Mouse (Mus musculus) cerebellum, postnatal 4 days (tissue): ENCODE results near the gene Slc9a4.
"Not testable (repeated sequence)": the region's sequence is repeated elsewhere in the genome, so short reads cannot be mapped to it uniquely, and the experiment has no call there.

Source experiments
- DNase-seq, 2 experiments: peaks; one replicate each; pipeline ENCODE4 v3.0.0; 2022; ENCODE audit warnings: low spot score in 2 of 2, mixed read lengths in 1 of 2

The Slc9a4 gene

GRCm38 (mm10) chr1:40650803-40651497 is 71.1 kb downstream of the Slc9a4 start:
- DNase-seq: no peak

- no peak for DNase-seq
Measured at GRCm38 (mm10) chr1:40657035-40657434, 77.2 kb downstream of the Slc9a4 start.

GRCm38 (mm10) chr1:40657978-40658496 is 78.2 kb downstream of the Slc9a4 start:
- peak in 1 of 2 experiments; percentile 34 for DNase-seq

GRCm38 (mm10) chr1:40659017-40659416 is 79.1 kb downstream of the Slc9a4 start:
- DNase-seq: no peak

- DNase-seq: no peak
Measured at GRCm38 (mm10) chr1:40659496-40659895, 79.6 kb downstream of the Slc9a4 start.

GRCm38 (mm10) chr1:40660838-40661237 is 81.0 kb downstream of the Slc9a4 start:
- no peak for DNase-seq

- no peak for DNase-seq
Measured at GRCm38 (mm10) chr1:40665401-40666370, 85.8 kb downstream of the Slc9a4 start.

- DNase-seq: not testable (repeated sequence)
Measured at GRCm38 (mm10) chr1:40667442-40667841, 87.6 kb downstream of the Slc9a4 start.

GRCm38 (mm10) chr1:40670025-40670424 is 90.1 kb downstream of the Slc9a4 start:
- no peak for DNase-seq

- DNase-seq: no peak
Measured at GRCm38 (mm10) chr1:40671490-40671889, 91.6 kb downstream of the Slc9a4 start.

GRCm38 (mm10) chr1:40677306-40677705 is 97.4 kb downstream of the Slc9a4 start:
- DNase-seq: no peak
